Mouse (Mus musculus): ENCODE measurements around the gene Atp8a2.

- TF ChIP-seq POLR2A (IDR thresholded peaks at IDR 0.05; ENCODE audit: extremely low read depth, insufficient read depth, low read length), result no peak
- TF ChIP-seq CTCF (IDR thresholded peaks at IDR 0.05; ENCODE audit: extremely low read depth, insufficient read depth, low read length), result no peak
Measured at GRCm38 (mm10) chr14:59960961-59961360, 236.0 kb downstream of the Atp8a2 start.
